Mouse (Mus musculus) kidney, adult 10 weeks (tissue): ENCODE results near the gene Ptprd. TPM values are rescaled to one million over a fixed set of nuclear protein-coding genes. Genes with fewer than 3 reads are reported as not detected.

Source experiments
- polyA plus RNA-seq: library from polyadenylated mRNA; stranded (reverse); fragments of 350-450 nt; fragmentation: Illumina TruSeq; extraction: RNeasy Lipid Tissue Mini Kit (QIAGEN cat#74804); gene quantifications from one replicate; pipeline ENCODE4 v1.2.3, GENCODE M21; 2014; ENCODE audit warnings: low read depth, low replicate concordance

Gene Ptprd
- polyA plus RNA-seq, result 165 TPM

DNA sequence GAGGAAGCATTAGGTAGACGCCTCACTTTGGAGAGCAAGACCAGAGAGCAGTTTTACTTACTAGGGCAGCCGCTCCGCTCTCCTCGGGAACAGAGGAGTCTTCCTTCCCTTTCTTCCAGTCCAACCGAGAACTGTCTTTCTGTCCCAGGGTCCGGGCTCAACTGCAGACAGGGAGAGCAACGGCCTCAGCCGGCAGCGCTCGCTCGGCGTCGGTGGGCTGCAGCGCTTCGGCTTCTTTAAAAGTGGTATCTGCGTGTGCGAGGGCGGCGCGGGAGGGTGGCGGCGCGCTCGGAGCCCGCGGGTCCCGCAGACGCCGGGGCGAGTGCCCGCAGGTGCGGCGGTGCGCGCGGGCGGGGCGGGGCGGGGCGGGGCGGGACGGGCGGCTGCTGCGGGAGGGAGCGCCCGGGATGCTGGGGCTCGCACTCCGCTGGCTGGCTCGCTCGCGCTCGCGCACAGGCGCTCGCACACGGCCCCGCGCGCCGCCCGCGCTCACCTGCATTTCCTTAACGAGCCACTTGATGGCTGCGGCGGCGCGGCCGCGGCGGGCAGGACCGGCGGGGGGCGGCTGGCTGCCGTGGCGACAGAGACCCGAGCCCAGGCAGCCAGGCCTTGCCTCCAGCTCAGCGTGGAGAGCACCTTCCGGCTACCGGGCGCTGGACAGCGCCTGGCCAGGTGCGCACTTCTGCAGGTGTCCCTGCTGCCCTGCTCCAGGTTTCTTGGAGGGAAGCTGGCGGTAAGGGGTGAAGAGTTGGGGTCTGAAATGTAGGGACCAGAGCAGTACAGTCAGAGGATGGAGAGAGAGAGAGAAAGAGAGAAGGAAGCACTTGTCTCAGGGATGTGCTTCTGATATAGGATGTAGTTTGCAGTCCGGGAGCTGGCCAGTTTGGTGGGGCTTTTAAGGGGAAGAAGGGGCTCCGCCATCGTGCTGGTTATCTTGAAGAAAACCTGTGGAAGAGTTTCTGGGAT lies at the start of gene Ptprd:
Ptprd (minus strand) TSS at position 433 of the 966 bp plus-strand sequence.

